Mouse (Mus musculus): ENCODE measurements around the gene Cldn34b1. TPM values are rescaled to one million over a fixed set of nuclear protein-coding genes. Genes with fewer than 3 reads are reported as not detected.
"Not testable (repeated sequence)": the region's sequence is repeated elsewhere in the genome, so short reads cannot be mapped to it uniquely, and the experiment has no call there.

The Cldn34b1 gene
- polyA plus RNA-seq (2012; rRNA removed), result not detected in 2 replicates

- H3K4me1 ChIP-seq (ENCODE audit: control insufficient read depth, insufficient read depth, low read length); H3K27ac ChIP-seq (ENCODE audit: insufficient read depth, low read length); H3K4me3 ChIP-seq (ENCODE audit: insufficient read depth, low read length): not testable (repeated sequence)
Measured at GRCm38 (mm10) chrX:154890167-154890566, at the start of gene Cldn34b1. Gene Cldn34b1, minus strand, starts transcription at chrX:154890267.

GRCm38 (mm10) chrX:154935887-154936286 is 45.8 kb upstream of the Cldn34b1 start, which contains the start of gene Magea6:
Gene Magea6, minus strand, starts transcription at chrX:154935987.
- H3K27ac ChIP-seq (ENCODE audit: insufficient read depth, low read length); H3K4me1 ChIP-seq (ENCODE audit: control insufficient read depth, insufficient read depth, low read length); H3K4me3 ChIP-seq (ENCODE audit: insufficient read depth, low read length): not testable (repeated sequence)

Other genes with a start within 250 kb of the Cldn34b1 start
- not detected in 2 replicates for gene Magea6, start 45.7 kb upstream of the Cldn34b1 start, polyA plus RNA-seq (2012; rRNA removed)
- not detected in 2 replicates for gene Magea3, start 59.2 kb upstream of the Cldn34b1 start, polyA plus RNA-seq (2012; rRNA removed)
- gene Magea8, start 105.6 kb upstream of the Cldn34b1 start, polyA plus RNA-seq (2012; rRNA removed), result not detected in 2 replicates
- gene Magea5, start 172.9 kb upstream of the Cldn34b1 start, polyA plus RNA-seq (2012; rRNA removed), result not detected in 2 replicates
- not detected in 2 replicates for gene Magea1, start 199.5 kb upstream of the Cldn34b1 start, polyA plus RNA-seq (2012; rRNA removed)
- gene Magea2, start 203.4 kb upstream of the Cldn34b1 start, polyA plus RNA-seq (2012; rRNA removed), result not detected in 2 replicates
- not detected in 2 replicates for gene Cldn34b2, start 238.1 kb upstream of the Cldn34b1 start, polyA plus RNA-seq (2012; rRNA removed)

All from cortical plate, adult 2 months (tissue).